Mouse (Mus musculus): ENCODE measurements around the gene Eif3i. TPM values are rescaled to one million over a fixed set of nuclear protein-coding genes. Genes with fewer than 3 reads are reported as not detected.

The Eif3i gene
- polyA plus RNA-seq (2015; fragmentation: Nextera tagmentation; extraction: Ambion mirVana): 285 and 288 TPM in 2 replicates

DNA sequence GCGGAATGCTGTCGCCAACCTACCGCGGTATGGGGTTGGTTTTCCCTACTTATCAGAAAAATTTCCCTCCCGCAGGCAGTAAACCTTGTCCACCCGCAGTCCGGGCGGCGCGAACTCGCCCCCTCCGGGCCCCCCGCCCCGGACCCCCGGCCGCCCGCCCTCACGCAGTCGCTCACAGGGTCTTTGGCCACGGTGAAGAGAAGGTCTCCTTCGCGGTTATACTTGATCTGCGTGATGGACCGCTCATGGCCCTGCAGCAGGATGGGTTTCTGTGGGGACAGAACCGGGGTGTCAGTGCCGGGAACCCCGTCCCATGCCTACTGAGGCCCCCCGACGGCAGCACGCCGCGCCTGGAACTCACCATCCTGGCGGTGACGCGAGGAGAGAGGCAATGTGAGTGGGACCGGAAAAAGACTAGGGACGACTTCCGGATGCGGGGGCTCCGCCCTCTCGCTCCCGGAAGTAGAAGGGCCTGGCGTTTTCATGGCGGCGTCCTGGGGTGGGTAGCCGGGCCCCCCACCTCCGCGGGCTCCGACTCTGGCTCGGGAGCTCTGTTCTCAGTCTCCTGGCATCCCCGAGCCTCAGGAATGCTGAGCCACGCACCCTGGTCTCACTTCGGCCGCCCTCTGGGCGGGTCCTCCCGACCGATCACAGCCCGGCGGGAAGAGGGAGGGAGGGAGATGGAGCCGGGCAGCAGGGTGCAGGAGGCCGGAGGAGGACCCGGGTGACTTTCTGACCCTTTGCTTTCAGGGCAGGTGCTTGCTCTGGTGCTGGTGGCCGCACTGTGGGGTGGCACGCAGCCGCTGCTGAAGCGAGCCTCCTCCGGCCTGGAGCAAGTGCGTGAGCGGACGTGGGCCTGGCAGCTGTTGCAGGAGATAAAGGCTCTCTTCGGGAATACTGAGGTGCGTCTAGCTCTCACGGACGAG lies at the start of gene Eif3i, which contains the start of gene Tmem234:
TSS of gene Eif3i (minus strand) at position 416 of the 926 bp plus-strand sequence.
TSS of gene Tmem234 (plus strand) at position 436 of the 926 bp plus-strand sequence.
- peak within 1 kb of the TSS; percentile 98 for H3K4me3 ChIP-seq
- peaks cover 65% of the 10 kb centered on the region for H3K36me3 ChIP-seq
- peaks cover 31% of the 10 kb centered on the region for H3K4me1 ChIP-seq
- under 1% methylated on average over 74 of the region's 74 CpGs for WGBS
- peak; percentile 89 for ATAC-seq (ENCODE audit: low FRiP score, low read depth)
- peak within 1 kb of the TSS; percentile 88 for H3K4me2 ChIP-seq (replicated peaks)
- H3K27ac ChIP-seq: peak within 1 kb of the TSS; percentile 70
- peak within 1 kb of the TSS; percentile 93 for H3K9ac ChIP-seq
- H3K27me3 ChIP-seq: no peaks in the 10 kb centered on the region
- no peaks in the 10 kb centered on the region for H3K9me3 ChIP-seq

DNA sequence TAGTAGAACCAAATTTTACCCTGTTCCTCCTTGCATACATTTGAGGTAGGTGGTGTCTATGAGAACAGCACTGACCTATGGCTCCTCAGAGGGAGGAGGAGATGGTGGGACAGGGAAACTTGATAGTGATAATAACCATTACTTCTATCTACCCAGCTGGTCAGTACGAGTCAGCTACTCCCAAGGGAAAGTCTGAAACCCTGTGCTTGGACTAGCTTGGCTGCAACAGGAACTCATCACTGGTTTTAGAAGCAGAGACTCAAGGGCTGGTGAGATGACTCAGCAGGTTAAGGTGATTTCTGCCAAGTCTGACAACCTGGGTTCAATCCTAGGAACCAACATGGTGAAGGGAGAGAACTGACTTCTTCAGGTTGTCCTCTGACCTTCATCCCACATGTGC lies 48.2 kb upstream of the Eif3i start:
- Histone ChIP-seq H3K4me3 (no peak overlapping the region), H3K4me2 (replicated peaks) (no peak overlapping the region), H3K4me1 (no peaks in the 10 kb centered on the region), H3K27me3 (no peaks in the 10 kb centered on the region), H3K9ac (no peak overlapping the region), H3K9me3 (no peaks in the 10 kb centered on the region), H3K27ac (no peak overlapping the region), H3K36me3 (peaks cover 93% of the 10 kb centered on the region)
- no peak for ATAC-seq (ENCODE audit: low FRiP score, low read depth)
- 80% methylated on average over 1 of the region's 1 CpGs for WGBS

DNA sequence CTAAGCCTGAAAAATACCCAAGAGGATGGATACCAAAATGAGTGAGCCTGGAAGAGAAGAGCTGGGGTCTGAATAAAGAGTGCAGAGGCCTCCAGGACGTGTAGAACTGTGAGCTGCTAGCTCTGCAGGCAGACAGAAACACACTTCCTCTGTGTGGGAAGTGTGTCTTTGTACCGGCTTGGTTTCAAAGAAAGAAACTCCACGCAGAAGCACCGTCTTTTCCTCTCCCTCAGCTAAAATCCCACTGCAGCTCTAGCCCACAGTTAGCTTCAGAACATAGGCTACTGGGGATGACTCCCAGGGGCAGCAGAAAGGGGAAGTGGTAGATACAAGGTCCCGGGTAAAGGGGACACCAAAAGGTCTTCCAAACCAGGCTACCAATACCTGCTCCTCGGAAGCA lies 44.8 kb upstream of the Eif3i start:
- ATAC-seq (ENCODE audit: low FRiP score, low read depth): no peak
- H3K27ac ChIP-seq: no peak overlapping the region
- 89% methylated on average over 6 of the region's 6 CpGs for WGBS
- no peak overlapping the region for H3K4me2 ChIP-seq (replicated peaks)
- peaks cover 6% of the 10 kb centered on the region for H3K4me1 ChIP-seq
- H3K4me3 ChIP-seq: no peak overlapping the region
- H3K27me3 ChIP-seq: no peaks in the 10 kb centered on the region
- no peak overlapping the region for H3K9ac ChIP-seq
- no peaks in the 10 kb centered on the region for H3K9me3 ChIP-seq
- H3K36me3 ChIP-seq: peaks cover 61% of the 10 kb centered on the region

DNA sequence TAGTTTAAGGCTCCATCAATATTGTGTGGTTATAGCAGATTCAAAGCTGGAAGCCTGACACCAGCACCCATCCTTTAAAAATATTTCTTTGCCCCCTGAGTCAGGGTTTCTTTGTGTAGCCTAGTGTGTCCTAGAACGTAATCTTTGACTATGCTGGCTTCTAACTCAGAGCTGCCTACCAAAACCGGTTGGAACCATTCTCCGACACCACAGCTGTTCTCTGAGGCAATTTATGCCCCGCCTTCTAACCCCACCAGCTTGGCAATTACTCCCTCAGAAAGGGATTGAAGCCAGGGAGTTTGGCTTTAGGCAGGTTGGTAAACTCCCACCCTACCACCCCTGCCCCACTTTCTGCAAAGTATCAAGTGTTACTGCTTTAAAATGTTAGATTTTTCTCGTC lies 41.3 kb upstream of the Eif3i start:
- H3K36me3 ChIP-seq: peaks cover 55% of the 10 kb centered on the region

DNA sequence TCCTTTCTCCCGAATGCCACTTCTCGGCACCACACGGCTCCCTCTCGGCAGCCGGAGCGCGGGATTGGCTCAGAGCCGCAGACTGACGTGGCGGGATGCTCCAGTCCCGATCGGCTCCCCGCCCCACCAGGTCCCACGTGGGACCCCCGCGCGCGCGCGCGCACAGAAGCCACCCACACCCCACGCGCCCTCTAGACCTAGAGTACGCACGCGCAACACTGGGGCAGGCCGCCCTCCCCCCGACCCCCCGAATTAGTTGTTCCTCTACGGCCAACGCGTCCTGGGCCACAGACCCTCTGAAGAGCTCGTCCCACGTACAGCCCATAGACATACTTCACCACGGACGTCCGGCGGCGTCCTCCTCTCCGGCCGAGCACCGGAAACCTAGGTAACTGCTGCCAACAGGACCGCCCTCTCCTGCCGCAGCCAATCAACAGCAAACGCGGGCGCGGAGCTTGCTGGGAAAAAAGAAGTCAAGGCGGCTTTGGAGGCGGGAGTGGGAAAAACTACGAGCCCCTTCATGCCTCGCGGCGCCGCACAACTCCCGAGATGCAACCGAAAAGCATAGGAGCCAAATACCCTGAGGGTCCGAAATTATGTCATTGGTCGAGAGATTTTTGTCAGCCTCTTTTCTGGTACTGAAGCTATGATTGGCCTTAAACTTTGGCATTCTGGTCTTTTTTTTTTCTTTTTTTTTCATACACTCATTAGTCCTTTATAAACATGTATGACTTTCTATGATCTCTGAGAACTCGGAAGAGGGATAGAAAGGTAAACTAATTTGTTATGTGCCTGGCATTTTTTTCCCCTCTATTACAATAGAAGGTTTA lies 40.4 kb upstream of the Eif3i start, which contains the start of gene Txlna:
TSS of gene Txlna (minus strand) at position 428 of the 830 bp plus-strand sequence.
- H3K36me3 ChIP-seq: peaks cover 55% of the 10 kb centered on the region
- no peaks in the 10 kb centered on the region for H3K9me3 ChIP-seq
- WGBS: under 1% methylated on average over 59 of the region's 60 CpGs
- peaks cover 33% of the 10 kb centered on the region for H3K4me1 ChIP-seq
- H3K9ac ChIP-seq: peak within 1 kb of the TSS; percentile 87
- peak within 1 kb of the TSS; percentile 95 for H3K4me2 ChIP-seq (replicated peaks)
- peak within 1 kb of the TSS; percentile 90 for H3K27ac ChIP-seq
- peak; percentile 95 for ATAC-seq (ENCODE audit: low FRiP score, low read depth)
- no peaks in the 10 kb centered on the region for H3K27me3 ChIP-seq
- peak within 1 kb of the TSS; percentile 71 for H3K4me3 ChIP-seq

More for the DNA sequence above, 41.3 kb upstream of the Eif3i start:
- Histone ChIP-seq H3K4me1 (peaks cover 33% of the 10 kb centered on the region), H3K4me3 (peak overlapping the region; percentile 71), H3K27ac (no peak overlapping the region), H3K27me3 (no peaks in the 10 kb centered on the region), H3K9me3 (no peaks in the 10 kb centered on the region), H3K4me2 (replicated peaks) (peak overlapping the region; percentile 46), H3K9ac (peak overlapping the region; percentile 21; the same call in 1 of the 2 replicates)
- WGBS: 36% methylated on average over 5 of the region's 5 CpGs
- no peak for ATAC-seq (ENCODE audit: low FRiP score, low read depth)

DNA sequence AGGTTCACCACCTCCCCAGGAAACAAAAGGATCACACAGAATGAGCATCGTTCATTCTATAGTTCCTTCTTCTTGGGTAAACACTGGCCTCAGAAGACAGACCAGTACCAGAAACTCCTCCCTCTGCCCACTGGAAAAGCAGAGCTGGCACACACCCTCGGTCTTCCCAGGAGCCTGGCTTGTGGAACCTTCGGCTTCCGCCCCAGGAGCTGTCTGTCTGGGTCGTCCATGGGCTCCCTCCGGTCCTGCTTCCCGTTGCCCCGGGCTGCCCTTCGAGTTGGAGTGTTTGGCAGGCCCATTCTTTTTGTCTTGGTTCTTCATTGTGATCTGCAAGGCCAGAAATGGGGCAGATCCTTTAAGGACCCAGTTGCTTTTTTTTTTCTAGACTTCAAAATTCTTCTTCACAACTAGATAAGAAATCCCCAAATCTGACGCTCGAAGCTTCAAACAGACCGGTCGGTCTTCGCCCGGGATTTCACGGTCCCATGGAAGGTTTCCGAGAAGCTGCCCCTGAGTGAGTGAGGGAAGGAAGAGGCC lies 39.7 kb upstream of the Eif3i start:
- WGBS: 5% methylated on average over 17 of the region's 17 CpGs

DNA sequence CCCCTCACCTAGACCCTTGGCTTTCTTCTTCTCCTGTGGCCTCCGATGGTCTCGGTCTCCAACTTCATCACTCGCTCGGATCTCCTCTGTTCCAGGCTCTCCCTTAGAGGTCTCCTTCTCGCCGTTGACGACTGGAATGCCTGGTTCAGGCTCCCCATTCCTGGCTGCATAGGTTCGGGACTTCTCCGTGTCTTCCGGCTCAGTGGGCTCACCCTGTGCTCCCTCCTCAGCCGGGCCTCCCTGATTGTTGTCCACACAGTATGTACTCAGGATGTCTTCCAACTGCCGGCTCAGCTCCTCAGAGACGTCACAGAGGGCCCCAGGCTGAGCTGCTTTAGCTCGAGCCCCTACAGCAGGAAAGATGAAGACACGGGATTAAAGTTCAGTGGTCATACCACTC lies 38.8 kb upstream of the Eif3i start:
- Histone ChIP-seq H3K9ac (peak overlapping the region; percentile 87), H3K4me1 (peaks cover 33% of the 10 kb centered on the region), H3K27ac (no peak overlapping the region), H3K9me3 (no peaks in the 10 kb centered on the region), H3K36me3 (peaks cover 55% of the 10 kb centered on the region), H3K4me2 (replicated peaks) (peak overlapping the region; percentile 95), H3K27me3 (no peaks in the 10 kb centered on the region), H3K4me3 (peak overlapping the region; percentile 71)
- 89% methylated on average over 15 of the region's 15 CpGs for WGBS
- ATAC-seq (ENCODE audit: low FRiP score, low read depth): no peak

More for the DNA sequence above, 39.7 kb upstream of the Eif3i start:
- Histone ChIP-seq H3K27me3 (no peaks in the 10 kb centered on the region), H3K9me3 (no peaks in the 10 kb centered on the region), H3K4me1 (peaks cover 33% of the 10 kb centered on the region), H3K27ac (peak overlapping the region; percentile 90), H3K36me3 (peaks cover 55% of the 10 kb centered on the region), H3K9ac (peak overlapping the region; percentile 87), H3K4me3 (peak overlapping the region; percentile 71), H3K4me2 (replicated peaks) (peak overlapping the region; percentile 95)
- ATAC-seq (ENCODE audit: low FRiP score, low read depth): no peak

DNA sequence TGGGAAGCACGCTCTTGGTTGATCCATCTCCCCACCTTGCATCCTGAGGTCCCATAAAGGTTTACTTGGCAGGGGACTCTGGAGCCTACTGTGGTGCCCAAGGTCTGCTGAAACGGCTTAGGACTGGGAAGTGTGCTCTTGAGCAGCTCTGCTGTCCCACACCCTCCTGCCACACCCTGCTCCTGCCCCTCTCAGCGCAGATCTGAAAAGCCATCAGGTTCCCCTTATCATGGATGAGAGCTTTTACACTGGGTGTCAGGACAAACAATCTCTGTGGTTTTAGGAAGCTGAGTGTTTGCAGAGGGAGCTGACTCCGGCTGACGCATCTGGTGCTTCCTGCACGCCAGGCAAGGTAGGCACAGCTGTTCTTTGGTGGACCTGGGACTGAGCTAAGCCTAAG lies 33.4 kb upstream of the Eif3i start:
- Histone ChIP-seq H3K4me1 (peaks cover 15% of the 10 kb centered on the region), H3K4me2 (replicated peaks) (no peak overlapping the region), H3K9ac (no peak overlapping the region), H3K27ac (no peak overlapping the region), H3K9me3 (no peaks in the 10 kb centered on the region), H3K27me3 (no peaks in the 10 kb centered on the region), H3K4me3 (no peak overlapping the region), H3K36me3 (peaks cover 97% of the 10 kb centered on the region)
- WGBS: 94% methylated on average over 6 of the region's 6 CpGs
- no peak for ATAC-seq (ENCODE audit: low FRiP score, low read depth)

DNA sequence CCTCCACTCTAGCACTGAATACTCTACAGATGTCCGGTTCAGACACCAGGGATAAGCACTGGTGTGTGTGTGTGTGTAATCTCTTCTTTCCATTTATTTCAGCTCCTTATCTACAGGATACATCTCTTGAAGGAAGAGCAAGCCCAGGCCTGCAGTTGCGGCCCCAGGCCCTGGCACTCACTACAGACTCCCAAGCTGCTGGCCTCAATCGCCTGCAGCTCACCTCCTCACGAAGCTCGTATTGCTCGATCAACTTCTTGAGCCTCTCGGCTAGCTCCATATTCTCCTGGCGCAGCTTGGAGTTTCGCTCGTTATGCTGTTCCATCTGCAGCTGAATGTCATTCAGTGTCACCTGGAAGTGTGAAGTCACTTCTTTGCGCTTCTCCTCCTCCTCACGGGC lies 31.4 kb upstream of the Eif3i start:
- Histone ChIP-seq H3K27me3 (no peaks in the 10 kb centered on the region), H3K4me1 (no peaks in the 10 kb centered on the region), H3K4me2 (replicated peaks) (no peak overlapping the region), H3K4me3 (no peak overlapping the region), H3K27ac (no peak overlapping the region), H3K9me3 (no peaks in the 10 kb centered on the region), H3K9ac (no peak overlapping the region), H3K36me3 (peaks cover 99% of the 10 kb centered on the region)
- 87% methylated on average over 12 of the region's 12 CpGs for WGBS
- ATAC-seq (ENCODE audit: low FRiP score, low read depth): no peak

DNA sequence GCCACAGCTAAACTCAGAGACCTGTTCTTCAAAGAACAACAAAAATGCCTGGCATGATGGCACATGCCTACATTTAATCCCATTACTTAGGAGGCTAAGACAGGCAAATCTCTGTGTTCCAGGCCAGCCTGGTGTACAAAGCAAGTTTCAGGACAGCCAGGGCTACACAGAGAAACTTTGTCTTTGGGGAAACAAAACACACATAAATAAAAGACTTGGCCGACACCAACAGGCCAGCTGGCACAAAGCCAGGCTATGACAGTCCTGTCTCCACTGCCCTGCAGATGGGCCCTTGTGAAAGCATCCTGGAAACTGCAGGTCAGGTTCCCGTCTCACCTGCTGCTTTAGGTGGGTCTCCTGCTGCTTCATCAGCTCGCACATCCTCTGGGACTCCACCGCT lies 30.5 kb upstream of the Eif3i start:
- H3K4me1 ChIP-seq: 0 out of 2 replicates have a peak, but pooled peaks cover 1% of the 10 kb centered on the region
- H3K4me2 ChIP-seq (replicated peaks): no peak overlapping the region
- no peak overlapping the region for H3K9ac ChIP-seq
- no peak overlapping the region for H3K4me3 ChIP-seq
- 80% methylated on average over 4 of the region's 4 CpGs for WGBS
- H3K27me3 ChIP-seq: no peaks in the 10 kb centered on the region
- H3K9me3 ChIP-seq: no peaks in the 10 kb centered on the region
- H3K27ac ChIP-seq: no peak overlapping the region
- H3K36me3 ChIP-seq: peaks cover 99% of the 10 kb centered on the region
- no peak for ATAC-seq (ENCODE audit: low FRiP score, low read depth)

DNA sequence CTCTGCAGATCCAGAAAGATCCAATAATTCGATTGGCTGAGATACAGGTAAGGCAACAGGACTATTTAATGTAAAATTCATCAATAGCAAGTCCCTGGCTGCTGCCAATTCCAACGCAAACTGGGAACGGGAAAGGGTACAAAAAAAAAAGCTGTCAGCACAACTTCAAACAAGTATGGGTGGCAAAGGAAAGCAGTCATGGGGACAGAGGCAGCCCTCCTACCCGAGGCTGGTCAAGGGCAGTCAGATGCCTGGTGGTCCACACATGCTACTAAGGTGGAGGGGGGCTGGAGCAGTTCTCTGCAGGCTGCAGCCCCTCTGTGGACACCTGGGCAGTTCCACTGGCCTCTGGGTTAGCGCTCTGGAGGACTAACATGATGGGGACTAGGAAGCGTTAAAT lies 25.6 kb upstream of the Eif3i start:
- H3K4me1 ChIP-seq: peaks cover 34% of the 10 kb centered on the region
- no peak overlapping the region for H3K4me3 ChIP-seq
- no peak overlapping the region for H3K27ac ChIP-seq
- no peak for ATAC-seq (ENCODE audit: low FRiP score, low read depth)
- H3K36me3 ChIP-seq: peaks cover 50% of the 10 kb centered on the region
- no peaks in the 10 kb centered on the region for H3K27me3 ChIP-seq
- 75% methylated on average over 6 of the region's 6 CpGs for WGBS
- no peak overlapping the region for H3K9ac ChIP-seq
- no peaks in the 10 kb centered on the region for H3K9me3 ChIP-seq
- no peak overlapping the region for H3K4me2 ChIP-seq (replicated peaks)
